Mouse (Mus musculus) C2C12 (cell line): ENCODE measurements around the gene Psmd5. TPM values are rescaled to one million over a fixed set of nuclear protein-coding genes. Genes with fewer than 3 reads are reported as not detected.
"Not testable (repeated sequence)": the region's sequence is repeated elsewhere in the genome, so short reads cannot be mapped to it uniquely, and the experiment has no call there.

Source experiments
- H3K27me3 ChIP-seq: one replicate; pipeline ENCODE4 v1.6.1; 2011; ENCODE audit not compliant: control insufficient read depth, insufficient read depth, insufficient read length
- H3K36me3 ChIP-seq: one replicate; pipeline ENCODE4 v1.6.1; 2011; ENCODE audit not compliant: control insufficient read depth, insufficient read depth
- H3K4me3 ChIP-seq: one replicate; pipeline ENCODE4 v1.5.1; 2011; ENCODE audit warnings: mild to moderate bottlenecking, control low read depth; ENCODE audit not compliant: poor library complexity, insufficient read depth, severe bottlenecking
- H3K79me2 ChIP-seq: one replicate; pipeline ENCODE4 v1.6.1; 2011; ENCODE audit not compliant: control insufficient read depth, insufficient read depth
- H3K79me3 ChIP-seq: one replicate; pipeline ENCODE4 v1.6.1; 2011; ENCODE audit warnings: low read depth, control low read depth
- H3ac ChIP-seq: one replicate; pipeline ENCODE3; 2011; ENCODE audit warnings: low read depth; ENCODE audit not compliant: control insufficient read depth, insufficient read length
- CEBPB ChIP-seq: IDR thresholded peaks from one replicate; pipeline ENCODE4 v1.6.1; 2011; ENCODE audit warnings: low read depth, mild to moderate bottlenecking, control low read depth, moderate library complexity
- CTCF ChIP-seq: IDR thresholded peaks from one replicate; pipeline ENCODE4 v1.5.1; 2011; ENCODE audit not compliant: control insufficient read depth, insufficient read depth, insufficient read length
- FOSL1 ChIP-seq: IDR thresholded peaks from one replicate; pipeline ENCODE4 v1.8.0; 2011; ENCODE audit warnings: mild to moderate bottlenecking, low read length; ENCODE audit not compliant: poor library complexity, insufficient read depth, severe bottlenecking
- MAX ChIP-seq: IDR thresholded peaks from one replicate; pipeline ENCODE4 v1.6.1; 2011; ENCODE audit warnings: mild to moderate bottlenecking, control low read depth
- MYOD1 ChIP-seq: IDR thresholded peaks from one replicate; pipeline ENCODE4 v1.6.1; 2011; ENCODE audit warnings: low read depth; ENCODE audit not compliant: control insufficient read depth, insufficient read length
- MYOG ChIP-seq: IDR thresholded peaks from one replicate; pipeline ENCODE4 v1.6.1; 2011; ENCODE audit not compliant: control insufficient read depth, insufficient read length; ENCODE audit errors: extremely low read depth
- USF1 ChIP-seq: IDR thresholded peaks from one replicate; pipeline ENCODE4 v1.6.1; 2011; ENCODE audit warnings: low read depth, mild to moderate bottlenecking, control low read depth, moderate library complexity
- polyA plus RNA-seq: library from polyadenylated mRNA; unstranded; fragments of >200 nt; fragmentation: generic; extraction: Trizol; gene quantifications from one replicate; pipeline ENCODE4 v1.2.1, GENCODE M21; 2012; ENCODE audit warnings: missing spikeins

The Psmd5 gene
- polyA plus RNA-seq, 1 experiment = 38.2 TPM

DNA sequence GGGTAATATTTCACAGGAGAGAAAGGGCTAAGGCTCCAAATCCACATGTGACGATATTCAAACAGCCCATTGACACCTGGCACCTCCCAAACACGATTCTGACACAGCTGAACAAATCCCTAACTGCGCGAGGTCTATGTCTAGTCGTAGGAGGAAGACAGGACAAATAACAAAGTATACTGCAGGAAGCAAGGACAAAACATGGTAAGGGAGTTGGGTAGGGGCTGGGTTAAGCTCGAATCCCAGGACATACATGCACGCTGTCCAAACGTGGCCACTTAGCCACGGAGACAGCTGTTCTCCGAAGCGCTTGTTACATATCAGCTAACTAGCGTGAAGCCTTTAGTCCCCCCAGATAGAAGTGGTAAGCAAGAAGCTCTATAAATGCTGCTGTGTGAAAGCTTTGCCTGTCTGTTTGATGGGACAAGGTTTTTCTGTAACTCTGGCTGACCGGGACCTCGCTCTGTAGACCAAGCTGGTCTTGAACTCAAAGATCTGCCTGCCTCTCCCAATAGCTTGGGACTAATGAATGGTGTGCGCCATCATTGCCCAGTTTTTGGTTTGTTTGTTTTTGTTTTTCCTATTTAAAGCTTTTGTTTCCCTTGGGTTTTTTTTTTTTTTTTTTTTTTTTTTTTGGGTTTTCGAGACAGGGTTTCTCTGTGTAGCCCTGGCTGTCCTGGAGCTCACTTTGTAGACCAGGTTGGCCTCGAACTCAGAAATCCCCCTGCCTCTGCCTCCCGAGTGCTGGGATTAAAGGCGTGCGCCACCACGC is 48.1 kb downstream of the Psmd5 start:
- Histone ChIP-seq H3K79me2 (peaks cover 43% of the 10 kb centered on the region), H3ac (peak overlapping the region; percentile 43), H3K36me3 (peaks cover 14% of the 10 kb centered on the region), H3K27me3 (no peaks in the 10 kb centered on the region), H3K4me3 (peak overlapping the region; percentile 89), H3K79me3 (peaks cover 25% of the 10 kb centered on the region)
- TF ChIP-seq MAX = no peak
- no peak for TF ChIP-seq CEBPB
- TF ChIP-seq MYOG = no peak
- TF ChIP-seq CTCF = no peak
- TF ChIP-seq FOSL1 = no peak
- TF ChIP-seq MYOD1 = no peak
- no peak for TF ChIP-seq USF1

DNA sequence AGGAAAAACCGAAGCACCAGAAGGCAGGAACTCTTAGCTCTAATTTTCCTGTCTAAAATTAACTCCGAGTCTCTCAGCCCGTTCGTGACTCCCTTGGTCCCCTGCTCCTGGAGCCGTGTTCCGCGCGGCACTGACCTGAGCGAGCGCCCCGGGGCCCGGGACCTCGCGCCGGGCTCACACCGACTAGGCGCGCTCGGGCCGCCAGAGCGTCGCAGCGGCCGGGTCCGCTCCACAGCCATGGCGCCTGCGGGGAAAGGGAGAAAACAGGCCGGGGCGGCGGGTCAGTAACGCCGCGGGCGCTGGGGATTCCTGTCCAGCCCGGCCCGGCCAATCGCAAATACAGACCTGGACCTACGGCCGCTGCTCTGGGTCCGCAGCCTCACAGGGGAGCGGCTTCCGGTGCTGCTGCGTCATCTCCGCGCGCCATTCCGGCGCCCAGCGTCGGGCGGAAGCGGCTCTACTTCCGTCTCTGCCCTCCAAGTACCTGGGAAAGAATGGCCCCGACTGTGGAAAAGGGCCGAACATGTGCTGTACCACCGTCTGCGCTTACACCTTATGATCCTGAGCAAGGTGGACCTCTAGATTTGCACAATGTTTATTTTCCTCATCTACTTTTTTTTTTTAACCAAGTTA is 48.8 kb downstream of the Psmd5 start, which contains the start of gene Fbxw2:
Gene Fbxw2, minus strand, starts transcription at position 485 of the 633 bp plus-strand sequence.
- Histone ChIP-seq H3K4me3 (peak within 1 kb of the TSS; percentile 89), H3K79me2 (peaks cover 43% of the 10 kb centered on the region), H3ac (peak within 1 kb of the TSS; percentile 96), H3K27me3 (no peaks in the 10 kb centered on the region), H3K36me3 (peaks cover 21% of the 10 kb centered on the region), H3K79me3 (peaks cover 27% of the 10 kb centered on the region)
- TF ChIP-seq MYOD1 (no peak), MAX (peak; percentile 93), MYOG (no peak), USF1 (no peak), FOSL1 (no peak), CTCF (no peak), CEBPB (no peak)

DNA sequence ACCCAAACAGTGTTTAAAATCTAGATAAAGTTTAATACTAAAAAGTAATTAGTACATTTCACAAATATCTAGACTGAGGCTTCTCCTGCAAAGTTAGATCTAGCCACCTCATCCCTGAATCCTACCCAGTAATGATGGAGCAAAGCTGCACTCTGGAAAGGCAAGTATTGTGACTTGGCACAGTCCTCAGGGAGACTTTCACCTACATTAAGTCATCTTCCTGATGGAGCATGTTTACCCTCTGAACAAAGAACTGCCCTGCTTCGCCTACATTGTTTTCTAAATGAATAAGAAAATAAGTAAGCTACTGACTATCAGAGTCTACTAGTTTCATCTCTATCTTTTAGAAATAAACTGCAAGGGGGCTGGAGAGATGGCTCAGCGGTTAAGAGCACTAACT is 56.3 kb downstream of the Psmd5 start:
- peaks cover 88% of the 10 kb centered on the region for H3K36me3 ChIP-seq
- no peak overlapping the region for H3ac ChIP-seq
- H3K79me2 ChIP-seq = peaks cover 62% of the 10 kb centered on the region
- H3K4me3 ChIP-seq = no peak overlapping the region
- H3K27me3 ChIP-seq = no peaks in the 10 kb centered on the region
- no peak for TF ChIP-seq MAX
- no peak for TF ChIP-seq USF1
- no peak for TF ChIP-seq MYOG
- TF ChIP-seq FOSL1 = no peak
- TF ChIP-seq CTCF = no peak
- TF ChIP-seq CEBPB = no peak
- TF ChIP-seq MYOD1 = no peak
- peaks cover 16% of the 10 kb centered on the region for H3K79me3 ChIP-seq

DNA sequence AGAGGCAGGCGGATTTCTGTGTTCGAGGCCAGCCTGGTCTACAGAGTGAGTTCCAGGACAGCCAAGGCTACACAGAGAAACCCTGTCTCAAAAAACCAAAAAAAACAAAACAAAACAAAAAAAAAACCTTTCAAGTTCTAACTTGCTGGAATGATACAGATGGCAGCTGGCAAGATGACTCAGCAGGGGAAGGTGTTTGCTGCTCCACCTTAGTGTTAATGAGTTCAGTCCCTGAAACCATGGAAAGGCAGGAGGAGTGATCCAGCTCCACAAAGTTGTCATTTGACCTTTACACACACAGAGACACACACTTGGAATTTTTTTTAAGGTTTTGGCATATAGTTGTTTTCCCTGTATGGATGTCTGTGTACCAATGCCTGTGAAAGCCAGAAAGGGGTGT is 58.9 kb downstream of the Psmd5 start:
- H3K36me3 ChIP-seq = peaks cover 92% of the 10 kb centered on the region
- not testable (repeated sequence) for H3K4me3 ChIP-seq, H3K27me3 ChIP-seq, H3ac ChIP-seq
- H3K79me2 ChIP-seq = peaks cover 69% of the 10 kb centered on the region
- peaks cover 14% of the 10 kb centered on the region for H3K79me3 ChIP-seq

DNA sequence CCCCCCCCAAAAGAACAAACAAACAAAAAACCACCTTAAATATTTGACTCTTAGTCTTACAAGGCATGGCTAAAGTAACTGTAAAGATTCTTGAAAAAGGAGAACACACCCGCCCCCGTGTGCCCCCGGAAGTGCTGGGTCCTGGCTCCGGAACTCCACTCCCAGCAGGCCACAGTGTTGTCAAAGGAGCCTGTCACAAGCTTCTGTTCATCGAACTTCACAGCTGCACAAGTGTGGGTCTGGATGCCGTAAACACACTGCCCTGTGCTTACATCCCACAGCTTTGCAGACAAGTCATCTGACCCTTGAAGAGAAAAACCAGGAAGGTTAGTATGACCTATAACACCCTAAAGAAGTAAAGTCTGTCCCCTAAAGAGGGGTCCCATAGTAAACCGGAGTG is 62.1 kb downstream of the Psmd5 start:
- Histone ChIP-seq H3K36me3 (peaks cover 83% of the 10 kb centered on the region), H3K79me2 (peaks cover 93% of the 10 kb centered on the region), H3K79me3 (peaks cover 34% of the 10 kb centered on the region), H3ac (no peak overlapping the region), H3K4me3 (no peak overlapping the region), H3K27me3 (no peaks in the 10 kb centered on the region)
- no peak for TF ChIP-seq MAX

DNA sequence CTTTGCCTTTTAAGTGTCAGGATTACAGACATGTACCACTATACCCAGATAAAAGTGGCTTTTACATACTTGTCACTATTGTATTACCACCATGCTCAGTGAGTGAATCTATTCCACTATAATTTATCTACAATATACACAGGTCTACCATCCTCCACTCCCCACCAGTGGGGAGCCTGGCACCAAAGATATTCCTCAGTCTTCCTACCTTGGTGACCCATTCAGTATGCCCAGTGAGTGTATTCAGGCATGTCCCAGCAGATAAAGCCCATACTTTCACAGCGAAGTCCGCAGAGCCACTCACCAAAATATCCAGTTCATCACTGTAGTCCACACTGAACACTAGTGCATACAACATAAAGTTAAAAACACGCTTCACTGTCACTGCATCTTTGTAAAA is 64.0 kb downstream of the Psmd5 start:
- Histone ChIP-seq H3K79me2 (peaks cover 97% of the 10 kb centered on the region), H3K36me3 (peaks cover 82% of the 10 kb centered on the region), H3ac (no peak overlapping the region), H3K4me3 (no peak overlapping the region), H3K79me3 (peaks cover 44% of the 10 kb centered on the region), H3K27me3 (no peaks in the 10 kb centered on the region)
- TF ChIP-seq MYOG = no peak
- TF ChIP-seq MYOD1 = no peak
- no peak for TF ChIP-seq USF1
- TF ChIP-seq CEBPB = no peak
- no peak for TF ChIP-seq CTCF
- TF ChIP-seq FOSL1 = no peak
- no peak for TF ChIP-seq MAX
